9 mouse cellular contexts compared by ENCODE assay signal in the genomic region with DNA sequence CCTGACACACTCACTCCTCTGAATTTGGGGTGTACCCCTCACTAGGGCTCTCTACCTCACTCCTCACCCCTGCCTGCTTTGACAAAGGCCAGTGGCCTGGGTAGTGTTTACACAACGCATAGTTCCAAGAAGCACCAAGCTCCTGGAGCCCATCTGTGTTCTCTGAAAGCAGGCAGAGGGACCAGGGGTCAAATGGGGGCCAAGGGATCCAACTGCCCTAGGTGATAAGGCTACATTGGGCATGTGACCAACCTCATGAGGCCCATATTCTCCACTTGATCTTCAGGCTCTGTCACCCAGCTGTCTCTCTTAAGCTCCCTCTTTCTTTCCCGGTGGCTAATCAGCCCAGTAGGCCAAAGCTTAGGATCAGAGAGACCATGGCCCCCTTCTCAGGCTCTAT.
DNase-seq lines count a peak whose midpoint lies in the region; ATAC-seq and TF ChIP-seq lines count a peak whose summit lies in the region.
"Had no signal": no experiment of that assay in that cellular context is flagged by ENCODE, and none has a peak within 500 bp of the region (broad histone marks: within the 10 kb centered on the region; RNA-seq: fewer than 3 reads in every experiment).

No protein-coding gene starts in this region.

- peaks cover 96% of the 10 kb centered on the region for H3K4me1 ChIP-seq in heart, embryonic 12.5 days (replicated peaks)
- H3K4me1 ChIP-seq in heart, adult 2 months (ENCODE audit: control insufficient read depth, insufficient read depth, low read length), result peaks cover 13% of the 10 kb centered on the region
- peaks cover 78% of the 10 kb centered on the region for H3K4me1 ChIP-seq in embryonic facial prominence, embryonic 10.5 days
- peaks cover 25% of the 10 kb centered on the region for H3K4me1 ChIP-seq in intestine, postnatal 0 days (replicated peaks; ENCODE audit: control insufficient read depth, insufficient read depth, low read length)
- peaks cover 24% of the 10 kb centered on the region for H3K4me1 ChIP-seq in midbrain, embryonic 16.5 days (ENCODE audit: control insufficient read depth, insufficient read depth, low read length)

- no peak for DNase-seq in heart, adult 2 months
- peak; percentile 53 for DNase-seq in embryonic facial prominence, embryonic 10.5 days (ENCODE audit: low spot score)
- DNase-seq in kidney, adult 18-20 months, result no peak
- DNase-seq in frontal cortex, postnatal 14 days (ENCODE audit: low spot score in 2 of 2), result no peak
- DNase-seq in right cerebral cortex, adult 18-20 months, result no peak

- ATAC-seq in heart, embryonic 12.5 days (ENCODE audit: insufficient number of reproducible peaks, low FRiP score), result peak; percentile 25; the same call in 1 of the 2 replicates
- ATAC-seq in intestine, postnatal 0 days, result no peak
- no peak for ATAC-seq in midbrain, embryonic 16.5 days

- H3K36me3 ChIP-seq in heart, embryonic 12.5 days, result peaks cover 59% of the 10 kb centered on the region
- no peaks in the 10 kb centered on the region for H3K36me3 ChIP-seq in heart, adult 2 months (ENCODE audit: control insufficient read depth, insufficient read depth, low read length)
- peaks cover 89% of the 10 kb centered on the region for H3K36me3 ChIP-seq in embryonic facial prominence, embryonic 10.5 days (replicated peaks)
- H3K36me3 ChIP-seq in intestine, postnatal 0 days (ENCODE audit: control insufficient read depth, insufficient read depth), result peaks cover 30% of the 10 kb centered on the region; the same call in 1 of the 2 replicates
- peaks cover 12% of the 10 kb centered on the region for H3K36me3 ChIP-seq in midbrain, embryonic 16.5 days (ENCODE audit: control insufficient read depth, insufficient read depth, low read length)

- H3K27ac ChIP-seq in heart, embryonic 12.5 days (ENCODE audit: poor library complexity, severe bottlenecking), result peak overlapping the region; percentile 70
- no peak overlapping the region for H3K27ac ChIP-seq in heart, adult 2 months
- H3K27ac ChIP-seq in embryonic facial prominence, embryonic 10.5 days (replicated peaks), result peak overlapping the region; percentile 83
- peak overlapping the region; percentile 43 for H3K27ac ChIP-seq in intestine, postnatal 0 days (ENCODE audit: low read depth, low read length)
- H3K27ac ChIP-seq in midbrain, embryonic 16.5 days (ENCODE audit: low read length), result peak overlapping the region; percentile 67
- H3K27ac ChIP-seq: macrophage had no signal

- H3K79me2 ChIP-seq in heart, adult 2 months (replicated peaks; ENCODE audit: control insufficient read depth, insufficient read depth, low read length), result no peaks in the 10 kb centered on the region

- H3K4me3 ChIP-seq in heart, embryonic 12.5 days, result no peak overlapping the region
- no peak overlapping the region for H3K4me3 ChIP-seq in heart, adult 2 months
- no peak overlapping the region; the same call in 1 of the 2 replicates for H3K4me3 ChIP-seq in embryonic facial prominence, embryonic 10.5 days
- no peak overlapping the region for H3K4me3 ChIP-seq in intestine, postnatal 0 days (ENCODE audit: low read depth, low read length)
- H3K4me3 ChIP-seq in midbrain, embryonic 16.5 days (ENCODE audit: low read depth, low read length), result no peak overlapping the region

- H3K27me3 ChIP-seq in heart, embryonic 12.5 days (replicated peaks), result no peaks in the 10 kb centered on the region
- no peaks in the 10 kb centered on the region for H3K27me3 ChIP-seq in heart, adult 2 months (ENCODE audit: control insufficient read depth, insufficient read depth, low read length)
- no peaks in the 10 kb centered on the region for H3K27me3 ChIP-seq in embryonic facial prominence, embryonic 10.5 days (replicated peaks; ENCODE audit: low read depth, poor library complexity, severe bottlenecking)
- no peaks in the 10 kb centered on the region for H3K27me3 ChIP-seq in intestine, postnatal 0 days (replicated peaks; ENCODE audit: control insufficient read depth, insufficient read depth, low read length)
- no peaks in the 10 kb centered on the region for H3K27me3 ChIP-seq in midbrain, embryonic 16.5 days (ENCODE audit: control insufficient read depth, insufficient read depth, low read depth, low read length)

- TF ChIP-seq CTCF in heart, adult 2 months (IDR thresholded peaks at IDR 0.05), result no peak
- no peak for TF ChIP-seq CTCF in intestine, postnatal 0 days (IDR thresholded peaks at IDR 0.05; ENCODE audit: low read depth)

- intact Hi-C loops in heart, adult 2 months (cut with DNase I), result no loop called here

- H3K4me2 ChIP-seq in heart, embryonic 12.5 days, result no peak overlapping the region
- 0 out of 2 replicates have a peak overlapping the region, but pooled peaks have one; percentile 6 for H3K4me2 ChIP-seq in intestine, postnatal 0 days (replicated peaks; ENCODE audit: low read depth)
- no peak overlapping the region for H3K4me2 ChIP-seq in midbrain, embryonic 16.5 days (ENCODE audit: low read length)

- H3K9ac ChIP-seq in heart, embryonic 12.5 days, result no peak overlapping the region
- no peak overlapping the region for H3K9ac ChIP-seq in heart, adult 2 months (ENCODE audit: low read depth, low read length)
- H3K9ac ChIP-seq in intestine, postnatal 0 days (ENCODE audit: low read depth, low read length), result no peak overlapping the region
- H3K9ac ChIP-seq in midbrain, embryonic 16.5 days (ENCODE audit: low read depth, low read length), result no peak overlapping the region

- WGBS in heart, embryonic 12.5 days, result 7% methylated on average over 2 of the region's 2 CpGs
- 60% methylated on average over 2 of the region's 2 CpGs for WGBS in heart, adult 2 months
- WGBS in embryonic facial prominence, embryonic 10.5 days, result 9% methylated on average over 2 of the region's 2 CpGs
- WGBS in intestine, postnatal 0 days, result 5% methylated on average over 2 of the region's 2 CpGs
- 5% methylated on average over 2 of the region's 2 CpGs for WGBS in midbrain, embryonic 16.5 days

- no peak for TF ChIP-seq POLR2A in heart, adult 2 months (IDR thresholded peaks at IDR 0.05; ENCODE audit: insufficient read depth, low read depth, low read length)

- H3K9me3 ChIP-seq in heart, embryonic 12.5 days (replicated peaks), result no peaks in the 10 kb centered on the region
- H3K9me3 ChIP-seq in embryonic facial prominence, embryonic 10.5 days, result no peaks in the 10 kb centered on the region
- H3K9me3 ChIP-seq in intestine, postnatal 0 days (ENCODE audit: control insufficient read depth), result no peaks in the 10 kb centered on the region
- H3K9me3 ChIP-seq in midbrain, embryonic 16.5 days (replicated peaks; ENCODE audit: control insufficient read depth, low read length, poor library complexity, severe bottlenecking), result no peaks in the 10 kb centered on the region

- TF ChIP-seq EP300 in heart, adult 2 months (IDR thresholded peaks at IDR 0.05; ENCODE audit: insufficient read depth, low read depth, low read length), result no peak
